Mouse (Mus musculus): ENCODE measurements around the gene Rfxank. TPM values are rescaled to one million over a fixed set of nuclear protein-coding genes. Genes with fewer than 3 reads are reported as not detected.

Rfxank gene
- 7.3 and 8.6 TPM in 2 replicates for polyA plus RNA-seq (2015; fragmentation: Nextera tagmentation; extraction: Ambion mirVana)

GRCm38 (mm10) chr8:70139026-70139857, at the start of gene Rfxank, which contains the start of the genes Borcs8 and Mef2b:
TSS of gene Rfxank (minus strand) at chr8:70139154.
TSS of gene Borcs8 (plus strand) at chr8:70139499.
TSS of gene Mef2b (plus strand) at chr8:70139711.

GRCm38 (mm10) chr8:70172043-70172681, 33.2 kb upstream of the Rfxank start, which contains the start of gene Tmem161a:
TSS of gene Tmem161a (plus strand) at chr8:70172356.

GRCm38 (mm10) chr8:70131166-70131883, 7.6 kb downstream of the Rfxank start, which contains the start of gene Nr2c2ap:
TSS of gene Nr2c2ap (plus strand) at chr8:70131333.

GRCm38 (mm10) chr8:70120667-70121066, 18.3 kb downstream of the Rfxank start, which contains the start of gene Ncan:
TSS of gene Ncan (minus strand) at chr8:70120873.

GRCm38 (mm10) chr8:70083285-70083684, 55.7 kb downstream of the Rfxank start, which contains the start of gene Hapln4:
TSS of gene Hapln4 (plus strand) at chr8:70083457.

Other genes with a start within 250 kb of the Rfxank start
- 3.7 and 4.8 TPM in 2 replicates for gene Tssk6, start 237.0 kb downstream of the Rfxank start, polyA plus RNA-seq (2015; fragmentation: Nextera tagmentation; extraction: Ambion mirVana)
- gene Ndufa13, start 236.6 kb downstream of the Rfxank start, polyA plus RNA-seq (2015; fragmentation: Nextera tagmentation; extraction: Ambion mirVana): 112 TPM in 2 replicates
- gene Yjefn3, start 236.4 kb downstream of the Rfxank start, polyA plus RNA-seq (2015; fragmentation: Nextera tagmentation; extraction: Ambion mirVana): 0.34 and 1.4 TPM in 2 replicates
- 33.0 and 33.7 TPM in 2 replicates for gene Gatad2a, start 142.8 kb downstream of the Rfxank start, polyA plus RNA-seq (2015; fragmentation: Nextera tagmentation; extraction: Ambion mirVana)
- 26.9 and 29.0 TPM in 2 replicates for gene Mau2, start 96.4 kb downstream of the Rfxank start, polyA plus RNA-seq (2015; fragmentation: Nextera tagmentation; extraction: Ambion mirVana)
- 21.6 and 22.8 TPM in 2 replicates for gene Sugp1, start 96.3 kb downstream of the Rfxank start, polyA plus RNA-seq (2015; fragmentation: Nextera tagmentation; extraction: Ambion mirVana)
- 0.29 and 0.35 TPM in 2 replicates for gene Tm6sf2, start 66.2 kb downstream of the Rfxank start, polyA plus RNA-seq (2015; fragmentation: Nextera tagmentation; extraction: Ambion mirVana)
- gene Hapln4, start 55.7 kb downstream of the Rfxank start, polyA plus RNA-seq (2015; fragmentation: Nextera tagmentation; extraction: Ambion mirVana): not detected in 2 replicates
- gene Ncan, start 18.3 kb downstream of the Rfxank start, polyA plus RNA-seq (2015; fragmentation: Nextera tagmentation; extraction: Ambion mirVana): 0.02 TPM in 1 of 2 replicates, not detected in the other
- 29.3 and 30.0 TPM in 2 replicates for gene Nr2c2ap, start 7.8 kb downstream of the Rfxank start, polyA plus RNA-seq (2015; fragmentation: Nextera tagmentation; extraction: Ambion mirVana)
- 26.4 and 31.2 TPM in 2 replicates for gene Borcs8, start 345 bp upstream of the Rfxank start, polyA plus RNA-seq (2015; fragmentation: Nextera tagmentation; extraction: Ambion mirVana)
- gene Mef2b, start 557 bp upstream of the Rfxank start, polyA plus RNA-seq (2015; fragmentation: Nextera tagmentation; extraction: Ambion mirVana): 0.22 and 0.40 TPM in 2 replicates
- gene Tmem161a, start 33.2 kb upstream of the Rfxank start, polyA plus RNA-seq (2015; fragmentation: Nextera tagmentation; extraction: Ambion mirVana): 25.9 and 30.0 TPM in 2 replicates
- gene Slc25a42, start 73.2 kb upstream of the Rfxank start, polyA plus RNA-seq (2015; fragmentation: Nextera tagmentation; extraction: Ambion mirVana): 5.4 TPM in 2 replicates
- gene Sugp2, start 95.1 kb upstream of the Rfxank start, polyA plus RNA-seq (2015; fragmentation: Nextera tagmentation; extraction: Ambion mirVana): 18.2 and 18.8 TPM in 2 replicates
- 12.2 and 13.3 TPM in 2 replicates for gene Armc6, start 95.3 kb upstream of the Rfxank start, polyA plus RNA-seq (2015; fragmentation: Nextera tagmentation; extraction: Ambion mirVana)
- 12.8 and 17.0 TPM in 2 replicates for gene Homer3, start 143.7 kb upstream of the Rfxank start, polyA plus RNA-seq (2015; fragmentation: Nextera tagmentation; extraction: Ambion mirVana)
- 27.7 and 29.9 TPM in 2 replicates for gene Ddx49, start 163.3 kb upstream of the Rfxank start, polyA plus RNA-seq (2015; fragmentation: Nextera tagmentation; extraction: Ambion mirVana)
- gene Cope, start 163.4 kb upstream of the Rfxank start, polyA plus RNA-seq (2015; fragmentation: Nextera tagmentation; extraction: Ambion mirVana): 164 and 185 TPM in 2 replicates
- gene Cers1, start 176.6 kb upstream of the Rfxank start, polyA plus RNA-seq (2015; fragmentation: Nextera tagmentation; extraction: Ambion mirVana): 0.46 and 0.73 TPM in 2 replicates
- gene Gdf1, start 190.7 kb upstream of the Rfxank start, polyA plus RNA-seq (2015; fragmentation: Nextera tagmentation; extraction: Ambion mirVana): 0.16 and 0.34 TPM in 2 replicates
- gene Upf1, start 214.1 kb upstream of the Rfxank start, polyA plus RNA-seq (2015; fragmentation: Nextera tagmentation; extraction: Ambion mirVana): 12.9 and 13.1 TPM in 2 replicates
- gene Comp, start 234.4 kb upstream of the Rfxank start, polyA plus RNA-seq (2015; fragmentation: Nextera tagmentation; extraction: Ambion mirVana): 0.28 and 0.38 TPM in 2 replicates